Mouse (Mus musculus) lung, postnatal 10 days (tissue): ENCODE results near the gene Wdr48.

Experiments used
- DNase-seq: peaks from one replicate; pipeline ENCODE4 v3.0.0; 2021

Gene Wdr48

GRCm38 (mm10) chr9:119894339-119895009 is at the start of gene Wdr48:
Wdr48 (plus strand) TSS chr9:119894878.
- peak; percentile 99 for DNase-seq

- DNase-seq: no peak
Observed at GRCm38 (mm10) chr9:119847187-119847586, 47.5 kb upstream of the Wdr48 start.

- DNase-seq: no peak
Observed at GRCm38 (mm10) chr9:119848671-119849070, 46.0 kb upstream of the Wdr48 start.

GRCm38 (mm10) chr9:119849214-119849613 is 45.5 kb upstream of the Wdr48 start:
- DNase-seq: no peak

GRCm38 (mm10) chr9:119852347-119853030 is 42.2 kb upstream of the Wdr48 start:
- DNase-seq: no peak

GRCm38 (mm10) chr9:119853071-119853846 is 41.4 kb upstream of the Wdr48 start:
- DNase-seq: no peak

GRCm38 (mm10) chr9:119854170-119854569 is 40.5 kb upstream of the Wdr48 start:
- no peak for DNase-seq

- DNase-seq: peak; percentile 33
Observed at GRCm38 (mm10) chr9:119887144-119887901, 7.4 kb upstream of the Wdr48 start.

GRCm38 (mm10) chr9:119888843-119889246 is 5.8 kb upstream of the Wdr48 start:
- no peak for DNase-seq

- no peak for DNase-seq
Observed at GRCm38 (mm10) chr9:119889446-119889845, 5.2 kb upstream of the Wdr48 start.

- DNase-seq: peak; percentile 44
Observed at GRCm38 (mm10) chr9:119890692-119891091, 4.0 kb upstream of the Wdr48 start.

- no peak for DNase-seq
Observed at GRCm38 (mm10) chr9:119893881-119894280, 797 bp upstream of the Wdr48 start.

- peak; percentile 67 for DNase-seq
Observed at GRCm38 (mm10) chr9:119895040-119895721, 503 bp downstream of the Wdr48 start.

- DNase-seq: no peak
Observed at GRCm38 (mm10) chr9:119899446-119899845, 4.8 kb downstream of the Wdr48 start.

GRCm38 (mm10) chr9:119902410-119903151 is 7.9 kb downstream of the Wdr48 start:
- DNase-seq: no peak

GRCm38 (mm10) chr9:119908708-119909107 is 14.0 kb downstream of the Wdr48 start:
- DNase-seq: no peak

GRCm38 (mm10) chr9:119909931-119910330 is 15.3 kb downstream of the Wdr48 start:
- no peak for DNase-seq

GRCm38 (mm10) chr9:119913087-119913838 is 18.6 kb downstream of the Wdr48 start:
- no peak for DNase-seq

GRCm38 (mm10) chr9:119919858-119920257 is 25.2 kb downstream of the Wdr48 start:
- DNase-seq: no peak

- DNase-seq: no peak
Observed at GRCm38 (mm10) chr9:119923462-119923861, 28.8 kb downstream of the Wdr48 start.
